Mouse (Mus musculus) layer of hippocampus, adult 9-11 months (tissue): Measurements from ENCODE around the gene P2ry6.
A peak's percentile ranks its signal among the peaks of the same experiment; 100 is the strongest.

Experiments
- DNase-seq: peaks from one replicate; pipeline ENCODE4 v3.0.0; 2022

P2ry6 gene

GRCm38 (mm10) chr7:100911246-100911770 lies 63.1 kb downstream of the P2ry6 start:
- no peak for DNase-seq

GRCm38 (mm10) chr7:100908567-100908966 lies 65.9 kb downstream of the P2ry6 start:
- no peak for DNase-seq

- no peak for DNase-seq
Observed at GRCm38 (mm10) chr7:100908061-100908460, 66.4 kb downstream of the P2ry6 start.

- DNase-seq: peak; percentile 66
Observed at GRCm38 (mm10) chr7:100907231-100907630, 67.2 kb downstream of the P2ry6 start.

GRCm38 (mm10) chr7:100906029-100906789 lies 68.2 kb downstream of the P2ry6 start:
- no peak for DNase-seq

GRCm38 (mm10) chr7:100905037-100905436 lies 69.4 kb downstream of the P2ry6 start:
- DNase-seq: no peak

GRCm38 (mm10) chr7:100904612-100905011 lies 69.8 kb downstream of the P2ry6 start:
- no peak for DNase-seq

- DNase-seq: no peak
Observed at GRCm38 (mm10) chr7:100902451-100903137, 71.9 kb downstream of the P2ry6 start.

- DNase-seq: no peak
Observed at GRCm38 (mm10) chr7:100897828-100898227, 76.6 kb downstream of the P2ry6 start.

GRCm38 (mm10) chr7:100894833-100895226 lies 79.6 kb downstream of the P2ry6 start:
- no peak for DNase-seq

GRCm38 (mm10) chr7:100894057-100894832 lies 80.2 kb downstream of the P2ry6 start:
- peak; percentile 58 for DNase-seq

- DNase-seq: no peak
Observed at GRCm38 (mm10) chr7:100893249-100894056, 81.0 kb downstream of the P2ry6 start.
